Mouse (Mus musculus) adrenal gland, adult (tissue): ENCODE data around the gene Klhl29.
A peak's percentile ranks its signal among the peaks of the same experiment; 100 is the strongest.

Experiments
- DNase-seq, 2 experiments: peaks; one replicate each; pipeline ENCODE4 v3.0.0; 2022 to 2023; ENCODE audit warnings: low spot score in 1 of 2; ENCODE audit not compliant: inconsistent age in 2 of 2

Gene Klhl29

GRCm38 (mm10) chr12:5375616-5376461, at the start of gene Klhl29:
TSS of gene Klhl29 (minus strand) at chr12:5375682.
- peak; percentile 91 to 96 for DNase-seq

- DNase-seq: no peak
These were observed 49.8 kb upstream of the Klhl29 start for GRCm38 (mm10) chr12:5425276-5425675.

DNA sequence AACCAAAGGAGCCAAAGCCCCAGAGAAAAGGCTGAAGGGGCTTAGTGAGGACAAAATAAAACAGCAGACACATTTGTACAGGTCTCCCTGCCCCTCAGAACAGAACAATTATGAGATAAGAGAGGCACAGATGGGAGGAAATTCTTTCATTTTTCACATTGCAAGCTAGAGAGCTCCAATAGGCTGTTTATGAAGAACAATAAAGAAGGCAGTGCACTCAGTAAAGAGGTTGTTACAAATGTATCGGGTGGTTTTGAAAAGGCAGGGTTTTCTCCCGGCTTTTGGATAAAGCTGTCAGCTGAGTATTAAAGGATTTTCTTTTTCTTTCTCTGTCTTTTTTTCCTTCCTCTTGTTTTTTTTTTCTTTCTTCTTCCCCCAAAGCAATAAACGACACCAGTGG, 40.3 kb upstream of the Klhl29 start:
- DNase-seq: no peak

- no peak for DNase-seq
These were observed 38.5 kb upstream of the Klhl29 start for GRCm38 (mm10) chr12:5413976-5414375.

- no peak for DNase-seq
These were observed 36.5 kb upstream of the Klhl29 start for GRCm38 (mm10) chr12:5411761-5412537.

- DNase-seq: no peak
These were observed 35.9 kb upstream of the Klhl29 start for GRCm38 (mm10) chr12:5411346-5411745.

- peak; percentile 86 to 95 for DNase-seq
These were observed 35.1 kb upstream of the Klhl29 start for GRCm38 (mm10) chr12:5410391-5411115.

GRCm38 (mm10) chr12:5407175-5407574, 31.7 kb upstream of the Klhl29 start:
- DNase-seq: no peak

DNA sequence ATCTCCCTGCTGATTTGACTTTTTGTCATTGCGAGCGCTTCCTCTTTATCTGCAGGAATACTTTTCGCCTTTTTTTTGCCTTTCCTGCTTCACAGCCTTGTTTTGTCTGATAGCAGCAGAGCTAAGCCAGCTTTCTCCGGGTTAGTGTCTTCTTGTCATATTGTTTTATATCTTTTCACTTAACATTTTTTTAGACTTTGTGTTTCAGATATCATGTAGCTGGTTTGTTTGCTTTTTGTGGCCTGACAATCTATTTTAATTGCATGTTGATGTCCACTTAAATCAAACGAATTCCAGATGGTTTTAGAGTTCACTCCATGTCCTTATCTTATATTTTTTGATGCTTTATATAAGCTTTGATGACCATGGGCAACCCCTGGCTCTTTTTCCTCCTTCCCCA, 21.9 kb upstream of the Klhl29 start:
- no peak for DNase-seq

DNA sequence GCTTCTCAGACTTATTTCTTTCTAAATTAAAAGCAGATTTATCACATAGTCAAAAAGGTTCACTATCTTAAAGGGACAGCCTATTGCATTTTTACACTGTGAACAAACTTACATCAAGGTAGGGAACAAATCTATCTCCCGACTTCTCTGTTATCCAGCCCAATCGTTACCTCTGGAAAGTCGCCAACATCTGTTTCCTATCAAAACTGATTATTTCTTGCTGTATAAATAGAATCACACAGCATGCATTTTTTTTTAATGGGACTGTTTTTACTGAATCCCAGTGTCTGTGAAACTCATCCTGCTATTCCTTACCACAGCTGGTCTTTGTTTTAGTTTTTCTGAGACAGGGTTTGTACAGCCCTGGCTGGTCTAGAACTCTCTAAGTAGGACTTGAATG, 19.7 kb upstream of the Klhl29 start:
- no peak for DNase-seq

DNA sequence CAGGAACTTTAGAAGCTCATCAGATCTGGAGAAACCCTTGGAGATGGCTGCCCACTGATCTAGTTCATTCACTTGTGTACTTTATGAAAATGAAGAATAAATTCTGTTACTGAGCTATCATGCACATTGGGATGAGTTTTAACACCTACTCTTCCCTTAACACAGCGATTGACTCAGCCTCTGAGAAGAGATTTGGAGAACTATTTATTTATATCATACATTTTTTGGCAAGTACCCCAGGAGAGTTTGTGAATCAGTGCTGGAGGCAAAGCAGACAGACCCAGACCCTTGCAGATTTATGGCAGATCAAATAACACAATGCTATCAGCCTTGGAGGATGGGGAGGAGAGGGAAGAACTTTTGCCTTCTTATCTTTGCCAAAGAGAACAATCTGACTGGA, 11.6 kb upstream of the Klhl29 start:
- no peak for DNase-seq

DNA sequence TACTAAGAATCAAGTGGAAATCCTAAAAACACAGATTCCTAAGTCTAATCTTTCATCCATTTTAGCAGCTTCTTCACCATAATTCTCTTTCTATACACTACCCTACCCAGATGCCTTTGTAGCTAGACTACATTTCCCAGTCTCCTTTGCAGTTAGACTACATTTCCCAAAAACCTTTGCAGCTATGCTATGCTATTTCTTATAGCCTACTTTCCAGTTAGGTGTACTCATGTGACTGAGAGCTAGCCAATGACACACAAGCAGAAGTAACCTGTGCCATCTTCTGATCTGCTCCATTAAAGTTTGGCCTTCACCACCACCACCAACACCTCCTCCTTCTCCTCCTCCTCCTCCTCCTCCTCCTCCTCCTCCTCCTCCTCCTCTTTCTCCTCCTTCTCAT, 11.2 kb upstream of the Klhl29 start:
- no peak for DNase-seq

- no peak for DNase-seq
These were observed 6.2 kb upstream of the Klhl29 start for GRCm38 (mm10) chr12:5381694-5382093.

DNA sequence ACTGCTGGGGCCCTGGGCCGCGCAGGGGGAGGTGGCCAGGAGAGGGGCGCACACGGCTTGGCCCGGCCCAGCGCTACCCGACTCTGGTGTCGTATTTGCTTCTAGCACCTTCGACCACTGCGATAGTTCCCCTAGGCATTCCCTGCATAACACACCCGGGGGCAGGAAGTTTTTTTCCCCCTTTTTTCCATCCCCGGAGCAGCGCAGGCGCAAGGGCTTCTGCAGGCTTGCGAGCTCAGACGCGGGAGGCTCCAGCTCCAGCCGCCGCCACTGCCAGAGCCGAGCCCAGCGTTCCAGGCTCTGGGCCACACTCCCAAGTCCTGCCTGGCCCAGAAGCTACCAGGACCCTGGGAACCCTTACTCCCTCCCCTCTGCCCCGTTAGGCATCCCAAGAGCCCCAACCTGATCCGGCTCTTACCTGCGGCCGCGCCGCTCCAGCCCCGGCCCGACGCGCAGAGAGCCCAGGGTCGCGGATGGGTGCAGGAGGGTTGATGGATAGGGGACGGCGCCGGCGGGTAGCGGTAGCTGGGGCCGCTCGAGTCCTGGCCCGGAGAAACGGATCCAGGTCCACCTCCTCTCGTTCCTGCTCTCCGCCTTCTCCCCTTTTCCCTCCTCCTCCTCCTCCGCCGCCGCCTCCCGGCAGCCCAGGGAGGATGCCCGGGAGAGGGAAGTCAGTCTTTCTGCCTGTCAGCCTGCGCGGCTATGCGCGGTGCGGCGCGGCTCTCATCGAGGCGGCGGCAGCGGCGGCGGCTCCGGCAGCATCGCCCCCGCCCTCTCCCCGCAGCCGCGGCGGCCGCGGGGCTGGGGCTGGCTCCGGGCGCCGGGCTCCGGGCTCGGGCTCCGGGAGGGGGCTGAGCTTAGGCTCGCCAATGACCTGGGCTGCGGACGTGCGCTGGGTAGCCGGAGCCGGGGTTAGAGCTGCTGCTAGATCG, 532 bp downstream of the Klhl29 start:
- peak in 1 of 2 experiments; percentile 82 for DNase-seq

DNA sequence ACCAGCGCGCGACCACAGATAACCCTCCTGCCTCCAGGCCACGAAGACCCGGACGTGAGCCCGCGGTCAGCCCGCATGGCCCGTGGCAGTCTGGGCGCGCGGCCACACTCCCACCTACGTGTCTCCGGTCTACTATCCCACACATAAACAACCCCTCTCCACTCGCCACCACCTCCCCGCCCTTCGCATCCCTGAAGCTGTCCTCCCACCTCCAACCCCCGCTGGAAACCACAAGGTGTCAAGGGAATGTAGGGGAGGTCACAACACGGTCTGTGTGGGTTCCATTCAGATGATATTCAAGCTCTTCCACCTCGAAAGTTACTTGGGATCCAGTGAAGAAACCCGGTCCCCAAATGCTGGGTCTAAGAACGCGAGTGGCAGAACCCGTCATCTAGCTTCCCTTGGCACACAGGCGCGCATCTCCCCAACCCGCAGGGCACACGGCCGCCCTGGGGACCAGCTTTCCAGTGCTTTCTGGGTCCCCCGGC, 1.2 kb downstream of the Klhl29 start:
- peak; percentile 50 to 84 for DNase-seq

- peak in 1 of 2 experiments; percentile 48 for DNase-seq
These were observed 1.8 kb downstream of the Klhl29 start for GRCm38 (mm10) chr12:5373641-5374195.

- DNase-seq: no peak
These were observed 6.1 kb downstream of the Klhl29 start for GRCm38 (mm10) chr12:5369396-5369795.

DNA sequence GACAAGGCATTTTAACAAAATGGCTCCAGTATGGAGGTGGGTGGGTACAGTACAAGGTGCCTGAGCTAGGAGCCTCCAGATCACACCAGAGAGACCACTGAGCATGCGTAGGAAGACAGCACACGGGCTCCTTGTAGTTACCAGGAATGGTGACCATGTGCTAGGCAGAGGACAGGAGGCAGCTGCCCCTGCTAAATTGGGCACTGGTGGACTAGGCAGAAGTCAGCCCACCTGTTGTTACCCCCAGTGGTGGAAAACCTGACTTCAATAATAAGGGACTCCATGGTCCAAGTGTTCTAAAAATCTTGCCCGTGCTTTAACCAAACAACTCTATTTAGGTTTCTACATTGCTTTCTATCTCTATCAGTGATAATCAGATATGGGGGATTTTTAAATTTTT, 10.6 kb downstream of the Klhl29 start:
- no peak for DNase-seq

DNA sequence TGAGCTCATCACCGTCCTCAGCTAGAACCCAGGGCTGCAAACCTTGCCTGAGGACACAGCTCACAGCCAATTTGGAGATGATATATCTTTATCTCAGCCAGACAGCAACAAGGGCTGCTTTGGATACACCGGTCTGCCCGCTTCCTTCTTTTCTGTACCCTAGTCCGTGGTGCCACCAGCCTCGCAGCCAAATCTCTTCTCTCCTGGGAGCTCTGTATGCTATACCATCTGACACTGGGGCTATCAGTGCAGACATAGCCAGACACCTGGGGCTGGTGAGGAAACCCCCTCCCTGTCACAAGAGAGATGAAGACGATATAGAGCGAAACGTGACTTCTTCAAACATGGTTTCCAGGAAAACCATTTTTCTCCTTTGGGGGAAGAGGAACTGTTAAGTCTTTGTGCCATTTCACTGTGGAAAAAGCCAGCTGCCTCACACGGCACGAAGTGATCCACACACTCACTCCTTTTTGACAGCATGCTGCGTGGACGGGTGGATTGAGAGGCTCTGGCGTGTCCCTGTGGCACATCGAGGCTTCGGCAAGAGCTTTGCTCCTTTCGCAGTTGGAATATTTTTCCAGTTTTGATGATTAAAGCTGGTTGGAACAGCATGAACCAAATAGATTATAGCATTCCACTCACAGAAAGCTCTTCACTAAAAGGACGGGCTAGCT, 11.4 kb downstream of the Klhl29 start:
- no peak for DNase-seq
